Mouse (Mus musculus) thymus, postnatal 14 days (tissue): Measurements from ENCODE around the gene Crybg3.

ENCODE experiments used
- DNase-seq: peaks from one replicate; pipeline ENCODE4 v3.0.0; 2021

Crybg3 gene

GRCm38 (mm10) chr16:59444880-59445559 lies 155.8 kb downstream of the Crybg3 start:
- DNase-seq = no peak
